Mouse (Mus musculus): ENCODE measurements around the gene Olfr288. TPM values are rescaled to one million over a fixed set of nuclear protein-coding genes. Genes with fewer than 3 reads are reported as not detected.

Olfr288 gene
- total and polyA plus RNA-seq, 2 experiments, result not detected

- WGBS, result under 1% methylated on average over 36 of the region's 36 CpGs
- Histone ChIP-seq H3K27me3 (ENCODE audit: control insufficient read depth, insufficient read depth, low read length) (no peaks in the 10 kb centered on the region), H3K36me3 (ENCODE audit: control insufficient read depth, insufficient read depth, low read length) (peaks cover 12% of the 10 kb centered on the region; the same call in 1 of the 2 replicates), H3K4me3 (ENCODE audit: insufficient read depth, low read depth, low read length) (peak overlapping the region; percentile 85), H3K4me1 (ENCODE audit: control insufficient read depth, insufficient read depth, low read length) (peaks cover 2% of the 10 kb centered on the region; the same call in 1 of the 2 replicates), H3K9ac (ENCODE audit: low read depth, low read length) (peak overlapping the region; percentile 94), H3K27ac (replicated peaks; ENCODE audit: insufficient read depth, low read depth, low read length) (peak overlapping the region; percentile 57), H3K79me2 (ENCODE audit: control insufficient read depth, insufficient read depth, low read length) (peaks cover 9% of the 10 kb centered on the region; the same call in 1 of the 2 replicates)
- peak; percentile 30 for DNase-seq (ENCODE audit: extremely low read depth, low read depth, low spot score)
- TF ChIP-seq POLR2A (IDR thresholded peaks at IDR 0.05; ENCODE audit: extremely low read depth, insufficient read depth, low read length), result no peak
- no peak for TF ChIP-seq CTCF (IDR thresholded peaks at IDR 0.05; ENCODE audit: low read depth, low read length)
These were observed 50.4 kb downstream of the Olfr288 start for GRCm38 (mm10) chr15:98144861-98145507.

- no peak overlapping the region for H3K4me3 ChIP-seq (ENCODE audit: insufficient read depth, low read depth, low read length)
- no peak overlapping the region for H3K9ac ChIP-seq (ENCODE audit: low read depth, low read length)
- H3K27ac ChIP-seq (replicated peaks; ENCODE audit: insufficient read depth, low read depth, low read length), result no peak overlapping the region
- DNase-seq (ENCODE audit: extremely low read depth, low read depth, low spot score), result no peak
- H3K27me3 ChIP-seq (ENCODE audit: control insufficient read depth, insufficient read depth, low read length), result no peaks in the 10 kb centered on the region
- H3K79me2 ChIP-seq (ENCODE audit: control insufficient read depth, insufficient read depth, low read length), result peaks cover 9% of the 10 kb centered on the region; the same call in 1 of the 2 replicates
- H3K4me1 ChIP-seq (ENCODE audit: control insufficient read depth, insufficient read depth, low read length), result peaks cover 2% of the 10 kb centered on the region; the same call in 1 of the 2 replicates
- TF ChIP-seq POLR2A (IDR thresholded peaks at IDR 0.05; ENCODE audit: extremely low read depth, insufficient read depth, low read length) (no peak), CTCF (IDR thresholded peaks at IDR 0.05; ENCODE audit: low read depth, low read length) (no peak)
- peaks cover 20% of the 10 kb centered on the region; the same call in 1 of the 2 replicates for H3K36me3 ChIP-seq (ENCODE audit: control insufficient read depth, insufficient read depth, low read length)
- WGBS, result 92% methylated on average over 10 of the region's 10 CpGs
These were observed 52.8 kb downstream of the Olfr288 start for GRCm38 (mm10) chr15:98142515-98142914.

GRCm38 (mm10) chr15:98140809-98141208, 54.5 kb downstream of the Olfr288 start:
- H3K4me3 ChIP-seq (ENCODE audit: insufficient read depth, low read depth, low read length), result no peak overlapping the region
- H3K36me3 ChIP-seq (ENCODE audit: control insufficient read depth, insufficient read depth, low read length), result peaks cover 23% of the 10 kb centered on the region; the same call in 1 of the 2 replicates
- H3K79me2 ChIP-seq (ENCODE audit: control insufficient read depth, insufficient read depth, low read length), result peaks cover 9% of the 10 kb centered on the region; the same call in 1 of the 2 replicates
- DNase-seq (ENCODE audit: extremely low read depth, low read depth, low spot score), result no peak
- no peaks in the 10 kb centered on the region for H3K27me3 ChIP-seq (ENCODE audit: control insufficient read depth, insufficient read depth, low read length)
- 97% methylated on average over 5 of the region's 5 CpGs for WGBS
- peaks cover 2% of the 10 kb centered on the region; the same call in 1 of the 2 replicates for H3K4me1 ChIP-seq (ENCODE audit: control insufficient read depth, insufficient read depth, low read length)
- H3K27ac ChIP-seq (replicated peaks; ENCODE audit: insufficient read depth, low read depth, low read length), result no peak overlapping the region
- H3K9ac ChIP-seq (ENCODE audit: low read depth, low read length), result no peak overlapping the region
- TF ChIP-seq POLR2A (IDR thresholded peaks at IDR 0.05; ENCODE audit: extremely low read depth, insufficient read depth, low read length) (no peak), CTCF (IDR thresholded peaks at IDR 0.05; ENCODE audit: low read depth, low read length) (no peak)

- Histone ChIP-seq H3K36me3 (ENCODE audit: control insufficient read depth, insufficient read depth, low read length) (peaks cover 30% of the 10 kb centered on the region; the same call in 1 of the 2 replicates), H3K27ac (replicated peaks; ENCODE audit: insufficient read depth, low read depth, low read length) (no peak overlapping the region), H3K79me2 (ENCODE audit: control insufficient read depth, insufficient read depth, low read length) (peaks cover 3% of the 10 kb centered on the region; the same call in 1 of the 2 replicates), H3K27me3 (ENCODE audit: control insufficient read depth, insufficient read depth, low read length) (no peaks in the 10 kb centered on the region), H3K9ac (ENCODE audit: low read depth, low read length) (no peak overlapping the region), H3K4me1 (ENCODE audit: control insufficient read depth, insufficient read depth, low read length) (peaks cover 2% of the 10 kb centered on the region; the same call in 1 of the 2 replicates), H3K4me3 (ENCODE audit: insufficient read depth, low read depth, low read length) (no peak overlapping the region)
- DNase-seq (ENCODE audit: extremely low read depth, low read depth, low spot score), result peak; percentile 17
- 64% methylated on average over 7 of the region's 7 CpGs for WGBS
- TF ChIP-seq CTCF (IDR thresholded peaks at IDR 0.05; ENCODE audit: low read depth, low read length), result no peak
These were observed 55.6 kb downstream of the Olfr288 start for GRCm38 (mm10) chr15:98139763-98140162.

GRCm38 (mm10) chr15:98136871-98137270, 58.5 kb downstream of the Olfr288 start:
- 95% methylated on average over 9 of the region's 9 CpGs for WGBS

More at GRCm38 (mm10) chr15:98136871-98137270, 58.5 kb downstream of the Olfr288 start:
- Histone ChIP-seq H3K36me3 (ENCODE audit: control insufficient read depth, insufficient read depth, low read length) (peaks cover 40% of the 10 kb centered on the region), H3K27ac (replicated peaks; ENCODE audit: insufficient read depth, low read depth, low read length) (no peak overlapping the region), H3K4me3 (ENCODE audit: insufficient read depth, low read depth, low read length) (no peak overlapping the region), H3K79me2 (ENCODE audit: control insufficient read depth, insufficient read depth, low read length) (no peaks in the 10 kb centered on the region), H3K27me3 (ENCODE audit: control insufficient read depth, insufficient read depth, low read length) (no peaks in the 10 kb centered on the region), H3K4me1 (ENCODE audit: control insufficient read depth, insufficient read depth, low read length) (no peaks in the 10 kb centered on the region), H3K9ac (ENCODE audit: low read depth, low read length) (no peak overlapping the region)
- no peak for TF ChIP-seq CTCF (IDR thresholded peaks at IDR 0.05; ENCODE audit: low read depth, low read length)
- TF ChIP-seq POLR2A (IDR thresholded peaks at IDR 0.05; ENCODE audit: extremely low read depth, insufficient read depth, low read length), result no peak
- DNase-seq (ENCODE audit: extremely low read depth, low read depth, low spot score), result no peak

Other genes starting within 250 kb of the Olfr288 start
- 11.2 and 13.2 TPM in 2 replicates for gene Tmem106c, start 231.3 kb downstream of the Olfr288 start, total RNA-seq (2014; rRNA removed)
- gene Tmem106c, start 231.3 kb downstream of the Olfr288 start, polyA plus RNA-seq (2012; rRNA removed), result 30.9 and 33.7 TPM in 2 replicates
- not detected in 2 replicates for gene Col2a1, start 190.8 kb downstream of the Olfr288 start, total RNA-seq (2014; rRNA removed)
- gene Col2a1, start 190.8 kb downstream of the Olfr288 start, polyA plus RNA-seq (2012; rRNA removed), result not detected in 2 replicates
- 9.4 and 10.5 TPM in 2 replicates for gene Pfkm, start 103.0 kb downstream of the Olfr288 start, total RNA-seq (2014; rRNA removed)
- gene Pfkm, start 103.0 kb downstream of the Olfr288 start, polyA plus RNA-seq (2012; rRNA removed), result 10.8 and 12.3 TPM in 2 replicates
- 4.4 TPM in 2 replicates for gene Senp1, start 101.8 kb downstream of the Olfr288 start, total RNA-seq (2014; rRNA removed)
- 2.2 and 3.7 TPM in 2 replicates for gene Senp1, start 101.8 kb downstream of the Olfr288 start, polyA plus RNA-seq (2012; rRNA removed)
- 10.8 and 15.4 TPM in 2 replicates for gene Asb8, start 29.9 kb downstream of the Olfr288 start, total RNA-seq (2014; rRNA removed)
- 26.9 and 32.9 TPM in 2 replicates for gene Asb8, start 29.9 kb downstream of the Olfr288 start, polyA plus RNA-seq (2012; rRNA removed)
- not detected in 2 replicates for gene Ccdc184, start 28.4 kb downstream of the Olfr288 start, total RNA-seq (2014; rRNA removed)
- gene Ccdc184, start 28.4 kb downstream of the Olfr288 start, polyA plus RNA-seq (2012; rRNA removed), result not detected in 2 replicates
- gene Gm44579, start 25.4 kb upstream of the Olfr288 start, total RNA-seq (2014; rRNA removed), result not detected in 2 replicates
- not detected in 2 replicates for gene Gm44579, start 25.4 kb upstream of the Olfr288 start, polyA plus RNA-seq (2012; rRNA removed)
- gene Olfr287, start 25.5 kb upstream of the Olfr288 start, total RNA-seq (2014; rRNA removed), result not detected in 2 replicates
- gene Olfr287, start 25.5 kb upstream of the Olfr288 start, polyA plus RNA-seq (2012; rRNA removed), result not detected in 2 replicates
- not detected in 2 replicates for gene Olfr286, start 38.9 kb upstream of the Olfr288 start, total RNA-seq (2014; rRNA removed)
- gene Olfr286, start 38.9 kb upstream of the Olfr288 start, polyA plus RNA-seq (2012; rRNA removed), result not detected in 2 replicates
- gene H1fnt, start 61.8 kb upstream of the Olfr288 start, total RNA-seq (2014; rRNA removed), result not detected in 2 replicates
- gene H1fnt, start 61.8 kb upstream of the Olfr288 start, polyA plus RNA-seq (2012; rRNA removed), result not detected in 2 replicates
- gene Zfp641, start 100.6 kb upstream of the Olfr288 start, total RNA-seq (2014; rRNA removed), result 0.28 and 0.40 TPM in 2 replicates
- gene Zfp641, start 100.6 kb upstream of the Olfr288 start, polyA plus RNA-seq (2012; rRNA removed), result 0.16 and 0.33 TPM in 2 replicates
- not detected in 2 replicates for gene Olfr285, start 121.8 kb upstream of the Olfr288 start, total RNA-seq (2014; rRNA removed)
- gene Olfr285, start 121.8 kb upstream of the Olfr288 start, polyA plus RNA-seq (2012; rRNA removed), result not detected in 2 replicates
- not detected in 2 replicates for gene Olfr284, start 145.4 kb upstream of the Olfr288 start, total RNA-seq (2014; rRNA removed)
- gene Olfr284, start 145.4 kb upstream of the Olfr288 start, polyA plus RNA-seq (2012; rRNA removed), result not detected in 2 replicates
- not detected in 2 replicates for gene Olfr283, start 185.4 kb upstream of the Olfr288 start, total RNA-seq (2014; rRNA removed)
- not detected in 2 replicates for gene Olfr283, start 185.4 kb upstream of the Olfr288 start, polyA plus RNA-seq (2012; rRNA removed)
- not detected in 2 replicates for gene Olfr282, start 235.7 kb upstream of the Olfr288 start, total RNA-seq (2014; rRNA removed)
- not detected in 2 replicates for gene Olfr282, start 235.7 kb upstream of the Olfr288 start, polyA plus RNA-seq (2012; rRNA removed)